Mouse (Mus musculus): ENCODE data around the gene Gm38431. TPM values are rescaled to one million over a fixed set of nuclear protein-coding genes. Genes with fewer than 3 reads are reported as not detected.
"Not testable (repeated sequence)": the region's sequence is repeated elsewhere in the genome, so short reads cannot be mapped to it uniquely, and the experiment has no call there.

The Gm38431 gene
- polyA plus RNA-seq, 1 experiment from 2014 or later = 1.6 TPM

GRCm38 (mm10) chr9:21072641-21073040 is 19.2 kb downstream of the Gm38431 start:
- Histone ChIP-seq H3K9ac (replicated peaks) (peak overlapping the region; percentile 86), H3K4me1 (replicated peaks) (peaks cover 19% of the 10 kb centered on the region), H3K9me3 (no peaks in the 10 kb centered on the region), H3K36me3 (peaks cover 47% of the 10 kb centered on the region), H3K27me3 (no peaks in the 10 kb centered on the region), H3K4me3 (replicated peaks) (peak overlapping the region; percentile 90), H3K27ac (no peak overlapping the region), H3K4me2 (replicated peaks) (peak overlapping the region; percentile 92)
- 0 out of 2 replicates have a peak, but pooled peaks have one; percentile 1 for ATAC-seq
- 16% methylated on average over 4 of the region's 4 CpGs for WGBS

- Histone ChIP-seq H3K9me3 (no peaks in the 10 kb centered on the region), H3K4me1 (replicated peaks) (peaks cover 7% of the 10 kb centered on the region), H3K9ac (replicated peaks) (no peak within 1 kb of the TSS), H3K4me2 (replicated peaks) (no peak within 1 kb of the TSS), H3K27ac (no peak within 1 kb of the TSS), H3K27me3 (no peaks in the 10 kb centered on the region), H3K4me3 (replicated peaks) (no peak within 1 kb of the TSS), H3K36me3 (peaks cover 61% of the 10 kb centered on the region)
- 88% methylated on average over 27 of the region's 27 CpGs for WGBS
- ATAC-seq = no peak
Measured at GRCm38 (mm10) chr9:21067006-21067684, 24.7 kb downstream of the Gm38431 start, which contains the start of gene Zglp1. Gene Zglp1 (minus strand): TSS chr9:21067093.

- no peaks in the 10 kb centered on the region for H3K27me3 ChIP-seq
- H3K4me2 ChIP-seq (replicated peaks) = no peak overlapping the region
- no peak overlapping the region for H3K27ac ChIP-seq
- ATAC-seq = no peak
- H3K9ac ChIP-seq (replicated peaks) = no peak overlapping the region
- H3K36me3 ChIP-seq = peaks cover 52% of the 10 kb centered on the region
- H3K4me1 ChIP-seq (replicated peaks) = no peaks in the 10 kb centered on the region
- H3K4me3 ChIP-seq (replicated peaks) = no peak overlapping the region
- H3K9me3 ChIP-seq = no peaks in the 10 kb centered on the region
- 83% methylated on average over 2 of the region's 2 CpGs for WGBS
Measured at GRCm38 (mm10) chr9:21062928-21063327, 28.9 kb downstream of the Gm38431 start.

- no peak overlapping the region for H3K4me2 ChIP-seq (replicated peaks)
- no peak overlapping the region for H3K9ac ChIP-seq (replicated peaks)
- no peaks in the 10 kb centered on the region for H3K4me1 ChIP-seq (replicated peaks)
- WGBS = 66% methylated on average over 10 of the region's 10 CpGs
- H3K27me3 ChIP-seq = 0 out of 2 replicates have a peak, but pooled peaks cover 6% of the 10 kb centered on the region
- H3K4me3 ChIP-seq (replicated peaks) = no peak overlapping the region
- no peak for ATAC-seq
- no peaks in the 10 kb centered on the region for H3K9me3 ChIP-seq
- H3K27ac ChIP-seq = no peak overlapping the region
- no peaks in the 10 kb centered on the region for H3K36me3 ChIP-seq
Measured at GRCm38 (mm10) chr9:21051578-21051977, 40.2 kb downstream of the Gm38431 start.

- Histone ChIP-seq H3K4me3 (replicated peaks) (no peak overlapping the region), H3K9me3 (no peaks in the 10 kb centered on the region), H3K9ac (replicated peaks) (no peak overlapping the region), H3K27me3 (peaks cover 10% of the 10 kb centered on the region), H3K36me3 (no peaks in the 10 kb centered on the region), H3K4me1 (replicated peaks) (no peaks in the 10 kb centered on the region), H3K27ac (no peak overlapping the region), H3K4me2 (replicated peaks) (no peak overlapping the region)
- WGBS = 83% methylated on average over 3 of the region's 3 CpGs
- no peak for ATAC-seq
Measured at GRCm38 (mm10) chr9:21045235-21045634, 46.6 kb downstream of the Gm38431 start.

- not testable (repeated sequence) for H3K4me2 ChIP-seq (replicated peaks); H3K27ac ChIP-seq; H3K9me3 ChIP-seq; H3K4me3 ChIP-seq (replicated peaks); H3K4me1 ChIP-seq (replicated peaks); H3K36me3 ChIP-seq; ATAC-seq; H3K9ac ChIP-seq (replicated peaks)
- H3K27me3 ChIP-seq = peaks cover 14% of the 10 kb centered on the region
- WGBS = 63% methylated on average over 1 of the region's 1 CpGs
Measured at GRCm38 (mm10) chr9:21044785-21045184, 47.0 kb downstream of the Gm38431 start.

- no peak for ATAC-seq
- H3K27ac ChIP-seq = no peak overlapping the region
- H3K36me3 ChIP-seq = no peaks in the 10 kb centered on the region
- WGBS = 86% methylated on average over 4 of the region's 4 CpGs
- no peaks in the 10 kb centered on the region for H3K9me3 ChIP-seq
- no peaks in the 10 kb centered on the region for H3K4me1 ChIP-seq (replicated peaks)
- H3K4me3 ChIP-seq (replicated peaks) = no peak overlapping the region
- peaks cover 27% of the 10 kb centered on the region for H3K27me3 ChIP-seq
- no peak overlapping the region for H3K4me2 ChIP-seq (replicated peaks)
- H3K9ac ChIP-seq (replicated peaks) = no peak overlapping the region
Measured at GRCm38 (mm10) chr9:21043563-21043962, 48.2 kb downstream of the Gm38431 start.

GRCm38 (mm10) chr9:21041308-21041707 is 50.5 kb downstream of the Gm38431 start:
- Histone ChIP-seq H3K27ac (no peak overlapping the region), H3K4me3 (replicated peaks) (no peak overlapping the region), H3K4me2 (replicated peaks) (no peak overlapping the region), H3K9ac (replicated peaks) (no peak overlapping the region), H3K27me3 (peaks cover 49% of the 10 kb centered on the region), H3K9me3 (no peaks in the 10 kb centered on the region), H3K4me1 (replicated peaks) (peaks cover 17% of the 10 kb centered on the region), H3K36me3 (no peaks in the 10 kb centered on the region)
- 54% methylated on average over 4 of the region's 4 CpGs for WGBS
- ATAC-seq = no peak

GRCm38 (mm10) chr9:21039779-21040178 is 52.0 kb downstream of the Gm38431 start:
- WGBS = 76% methylated on average over 3 of the region's 3 CpGs
- no peak overlapping the region for H3K4me2 ChIP-seq (replicated peaks)
- no peak overlapping the region for H3K27ac ChIP-seq
- no peaks in the 10 kb centered on the region for H3K36me3 ChIP-seq
- H3K27me3 ChIP-seq = peaks cover 65% of the 10 kb centered on the region
- no peak for ATAC-seq
- no peak overlapping the region for H3K4me3 ChIP-seq (replicated peaks)
- no peaks in the 10 kb centered on the region for H3K9me3 ChIP-seq
- H3K9ac ChIP-seq (replicated peaks) = no peak overlapping the region
- peaks cover 23% of the 10 kb centered on the region for H3K4me1 ChIP-seq (replicated peaks)

GRCm38 (mm10) chr9:21037481-21037891 is 54.3 kb downstream of the Gm38431 start:
- Histone ChIP-seq H3K9ac (replicated peaks) (peak overlapping the region; percentile 47), H3K36me3 (no peaks in the 10 kb centered on the region), H3K9me3 (no peaks in the 10 kb centered on the region), H3K27ac (no peak overlapping the region), H3K4me1 (replicated peaks) (peaks cover 38% of the 10 kb centered on the region), H3K27me3 (peaks cover 84% of the 10 kb centered on the region), H3K4me3 (replicated peaks) (peak overlapping the region; percentile 36), H3K4me2 (replicated peaks) (peak overlapping the region; percentile 51)
- peak; percentile 64 for ATAC-seq
- WGBS = 3% methylated on average over 31 of the region's 31 CpGs

- H3K9ac ChIP-seq (replicated peaks) = peak overlapping the region; percentile 47; the same call in 1 of the 2 replicates
- H3K27me3 ChIP-seq = peaks cover 92% of the 10 kb centered on the region
- H3K4me2 ChIP-seq (replicated peaks) = peak overlapping the region; percentile 51
- peaks cover 46% of the 10 kb centered on the region for H3K4me1 ChIP-seq (replicated peaks)
- no peaks in the 10 kb centered on the region for H3K9me3 ChIP-seq
- H3K27ac ChIP-seq = no peak overlapping the region
- peak overlapping the region; percentile 36 for H3K4me3 ChIP-seq (replicated peaks)
- H3K36me3 ChIP-seq = no peaks in the 10 kb centered on the region
- WGBS = 3% methylated on average over 22 of the region's 22 CpGs
- ATAC-seq = no peak
Measured at GRCm38 (mm10) chr9:21036666-21037065, 55.1 kb downstream of the Gm38431 start.

- no peaks in the 10 kb centered on the region for H3K36me3 ChIP-seq
- H3K27ac ChIP-seq = no peak overlapping the region
- H3K4me1 ChIP-seq (replicated peaks) = peaks cover 51% of the 10 kb centered on the region
- no peak for ATAC-seq
- H3K4me3 ChIP-seq (replicated peaks) = 0 out of 2 replicates have a peak overlapping the region, but pooled peaks have one; percentile 36
- peaks cover 97% of the 10 kb centered on the region for H3K27me3 ChIP-seq
- WGBS = 6% methylated on average over 20 of the region's 20 CpGs
- peak overlapping the region; percentile 51; the same call in 1 of the 2 replicates for H3K4me2 ChIP-seq (replicated peaks)
- H3K9ac ChIP-seq (replicated peaks) = no peak overlapping the region
- no peaks in the 10 kb centered on the region for H3K9me3 ChIP-seq
Measured at GRCm38 (mm10) chr9:21036161-21036560, 55.6 kb downstream of the Gm38431 start.

Measured in midbrain, embryonic 13.5 days (tissue).